Mouse (Mus musculus): Measurements from ENCODE around the gene Apopt1. TPM values are rescaled to one million over a fixed set of nuclear protein-coding genes. Genes with fewer than 3 reads are reported as not detected.
"Not testable (repeated sequence)": the region's sequence is repeated elsewhere in the genome, so short reads cannot be mapped to it uniquely, and the experiment has no call there.

Gene Apopt1
- total RNA-seq, 2 experiments from 2014 or later, result 36.9 to 37.0 TPM

DNA sequence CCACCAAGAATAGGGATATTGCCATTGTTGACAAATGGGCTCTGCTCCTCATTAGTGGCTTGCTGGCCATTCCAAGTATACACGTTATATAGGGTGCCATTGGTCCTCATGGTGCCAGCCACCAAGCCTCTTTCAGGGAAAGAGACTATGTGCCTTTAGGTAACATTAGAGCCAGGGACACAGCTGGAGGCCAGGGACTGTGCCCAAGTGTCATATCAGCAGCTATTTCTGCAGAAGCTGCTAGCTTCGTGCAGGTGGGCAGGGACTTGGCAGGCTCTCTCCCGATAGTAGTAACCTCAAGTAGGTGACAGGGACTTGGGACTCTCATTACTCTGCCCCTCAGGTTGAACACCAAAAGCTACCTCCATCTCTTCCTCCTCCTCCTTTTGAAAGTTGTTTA is 21.9 kb downstream of the Apopt1 start:
- intact Hi-C loops (cut with DNase I), result loop anchor here (5.0 kb wide), 2 partner anchors 83 to 212 kb away; no protein-coding TSS in a partner anchor
- no peak for DNase-seq

DNA sequence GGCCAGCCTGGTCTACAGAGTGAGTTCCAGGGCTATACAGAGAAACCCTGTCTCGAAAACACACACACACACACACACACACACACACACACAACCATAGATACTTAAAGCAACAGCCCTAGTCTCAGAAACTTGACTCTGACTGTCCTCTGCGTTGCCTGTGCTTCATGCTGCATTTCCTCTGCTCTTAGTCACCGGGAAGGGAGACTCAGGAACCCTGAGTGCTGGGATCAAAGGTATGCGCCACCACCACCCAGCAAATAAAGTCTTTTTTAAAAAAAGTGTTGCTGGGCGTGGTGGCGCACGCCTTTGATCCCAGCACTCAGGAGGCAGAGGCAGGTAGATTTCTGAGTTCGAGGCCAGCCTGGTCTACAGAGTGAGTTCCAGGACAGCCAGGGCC is 23.6 kb downstream of the Apopt1 start:
- intact Hi-C loops (cut with DNase I), result loop anchor here (5.0 kb wide), 1 partner anchor 211 kb away; no protein-coding TSS in a partner anchor
- DNase-seq, result not testable (repeated sequence)

DNA sequence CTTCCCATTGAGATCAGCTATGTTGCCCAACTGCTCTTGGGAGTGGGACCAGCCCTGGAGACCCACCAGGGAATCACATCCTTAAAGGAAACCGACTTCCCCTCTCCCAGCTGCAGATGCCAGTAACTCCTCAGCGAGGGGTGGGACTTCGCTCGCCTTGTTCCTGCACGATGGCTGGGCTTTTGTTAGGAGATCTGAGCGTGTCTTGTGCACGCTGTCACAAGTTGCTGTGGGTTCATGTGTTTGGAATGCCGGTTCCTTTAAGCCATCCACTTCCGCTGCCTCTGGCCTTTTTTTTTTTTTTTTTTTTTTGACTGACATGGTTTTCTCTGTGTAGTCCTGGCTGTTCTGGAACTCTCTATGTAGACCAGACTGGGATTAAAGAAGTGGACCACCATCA is 24.3 kb downstream of the Apopt1 start:
- no peak for DNase-seq
- intact Hi-C loops (cut with DNase I), result loop anchor here (5.0 kb wide), 1 partner anchor 210 kb away; no protein-coding TSS in a partner anchor

DNA sequence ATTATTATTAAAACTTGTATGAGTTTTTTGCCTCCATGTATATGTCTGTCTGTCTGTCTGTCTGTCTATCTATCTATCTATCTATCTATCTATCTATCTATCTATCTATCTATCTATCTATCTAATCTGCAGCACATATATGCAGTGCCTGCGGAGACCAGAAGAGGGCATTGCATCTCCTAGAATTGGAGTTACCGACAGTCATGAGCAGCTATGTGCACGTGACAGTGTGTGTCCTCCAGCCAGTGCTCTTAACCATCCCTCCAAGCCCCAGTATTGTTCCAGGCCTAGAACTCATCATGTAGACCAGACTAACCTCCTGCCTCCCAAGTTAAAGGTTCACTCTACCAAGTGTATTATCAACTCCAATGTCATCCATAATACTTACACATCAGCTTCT is 25.7 kb downstream of the Apopt1 start:
- peak; percentile 54 to 67 for DNase-seq
- intact Hi-C loops (cut with DNase I), result loop anchor here (5.0 kb wide), 1 partner anchor 209 kb away; no protein-coding TSS in a partner anchor

DNA sequence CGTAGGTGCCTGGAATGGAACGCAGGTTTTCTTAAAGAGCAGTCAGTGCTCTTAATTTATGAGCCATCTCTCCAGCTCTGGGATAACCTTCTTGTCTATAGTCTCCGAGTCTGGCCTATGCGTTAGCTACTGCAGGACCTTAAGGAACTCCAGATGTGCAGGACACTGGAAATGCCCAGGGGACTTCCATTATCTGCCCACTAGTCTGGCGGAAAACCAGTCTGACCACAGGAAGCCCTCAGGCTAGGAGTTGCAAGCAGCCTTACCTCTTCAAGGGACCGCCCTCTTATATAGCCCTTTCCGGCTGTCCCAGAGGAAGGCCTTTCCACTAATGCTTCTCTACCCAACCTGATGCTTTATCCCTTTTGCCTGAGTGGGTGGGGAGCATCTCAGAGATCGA is 28.3 kb downstream of the Apopt1 start:
- DNase-seq, result no peak
- intact Hi-C loops (cut with DNase I), result no loop called here

DNA sequence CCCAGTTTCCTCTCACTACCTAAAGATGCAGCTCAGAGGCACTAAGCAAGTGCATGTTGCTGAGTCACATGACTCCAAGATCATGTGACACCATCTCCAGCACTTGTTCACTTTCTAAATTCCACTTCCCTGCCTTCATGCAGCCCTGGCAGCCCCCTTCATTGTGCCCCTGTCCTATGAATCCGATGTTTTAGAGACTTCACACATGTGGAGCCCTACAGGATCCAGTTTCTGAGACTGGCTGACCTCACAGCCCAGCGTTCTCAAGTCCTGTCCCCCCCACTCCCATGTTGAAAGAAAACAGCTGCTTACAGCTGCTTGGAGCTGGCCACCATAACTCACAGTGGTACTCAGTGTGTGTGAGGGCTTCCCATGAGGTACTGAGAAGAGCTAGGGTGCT is 30.4 kb downstream of the Apopt1 start:
- peak in 1 of 2 experiments; percentile 70 for DNase-seq

DNA sequence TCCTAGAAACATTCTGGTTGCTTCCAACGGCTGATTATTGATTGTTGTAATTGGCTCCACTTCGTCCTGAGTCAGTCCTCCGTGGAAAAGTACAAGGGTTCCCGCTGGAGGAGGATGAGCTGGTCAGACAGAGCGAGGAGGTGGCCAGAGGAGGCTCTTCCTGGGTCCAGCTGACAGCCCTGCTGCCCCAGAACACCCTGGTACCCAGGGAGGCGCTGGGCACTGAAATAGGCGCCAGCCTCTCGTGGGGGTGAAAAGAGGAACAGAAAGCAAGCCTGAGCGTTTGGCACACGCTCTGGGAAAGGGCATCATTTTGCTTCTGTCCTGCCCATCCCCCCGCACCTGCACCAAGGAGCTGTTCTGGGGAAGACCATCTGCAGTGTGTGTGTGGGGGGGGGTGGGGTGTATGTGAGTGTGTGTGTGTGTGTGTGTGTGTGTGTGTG is 30.9 kb downstream of the Apopt1 start:
- intact Hi-C loops (cut with DNase I), result no loop called here
- peak in 1 of 2 experiments; percentile 25 for DNase-seq

More for the DNA sequence above, 30.4 kb downstream of the Apopt1 start:
- intact Hi-C loops (cut with DNase I), result no loop called here

DNA sequence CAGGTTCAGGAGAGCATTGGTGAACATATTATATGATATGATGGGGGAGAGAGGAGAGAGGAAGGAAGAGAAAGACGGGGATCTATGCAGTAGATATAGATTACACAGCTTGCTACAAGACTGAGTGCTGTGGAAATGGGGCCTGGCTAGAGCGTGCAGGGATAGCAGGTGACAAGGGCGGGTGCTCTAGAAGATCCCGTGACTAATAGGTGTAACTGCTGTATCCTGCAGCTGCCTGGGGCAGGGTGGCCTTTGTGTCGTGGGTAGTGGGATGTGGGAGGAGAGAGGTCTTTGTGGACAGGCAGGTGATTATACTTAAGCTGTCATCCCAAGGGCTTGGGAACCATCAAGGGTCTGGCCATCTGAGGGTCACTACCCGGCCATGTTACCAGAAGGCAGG is 32.2 kb downstream of the Apopt1 start:
- intact Hi-C loops (cut with DNase I), result no loop called here

DNA sequence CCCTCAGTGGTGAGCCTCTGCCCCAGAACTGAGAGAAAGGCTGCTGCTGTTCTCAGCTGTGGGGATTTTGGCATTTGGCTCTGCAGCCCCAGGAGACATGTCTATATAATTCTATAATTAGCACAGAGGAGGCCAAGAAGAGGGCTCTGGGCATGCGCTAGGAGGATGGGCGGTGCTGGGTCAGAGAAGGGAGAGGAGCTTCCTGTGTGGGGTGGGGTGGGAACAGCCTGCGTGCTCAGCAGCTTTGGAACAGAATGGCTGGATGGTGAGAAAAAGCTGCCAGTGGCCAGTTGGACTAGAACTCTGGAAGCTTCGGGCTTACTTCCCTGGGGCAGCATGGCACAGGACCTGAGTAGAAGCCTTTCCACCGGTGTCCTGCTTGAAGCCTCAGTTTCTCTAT is 33.0 kb downstream of the Apopt1 start:
- intact Hi-C loops (cut with DNase I), result no loop called here
- DNase-seq, result peak; percentile 81 to 84

More for the DNA sequence above, 32.2 kb downstream of the Apopt1 start:
- no peak for DNase-seq

DNA sequence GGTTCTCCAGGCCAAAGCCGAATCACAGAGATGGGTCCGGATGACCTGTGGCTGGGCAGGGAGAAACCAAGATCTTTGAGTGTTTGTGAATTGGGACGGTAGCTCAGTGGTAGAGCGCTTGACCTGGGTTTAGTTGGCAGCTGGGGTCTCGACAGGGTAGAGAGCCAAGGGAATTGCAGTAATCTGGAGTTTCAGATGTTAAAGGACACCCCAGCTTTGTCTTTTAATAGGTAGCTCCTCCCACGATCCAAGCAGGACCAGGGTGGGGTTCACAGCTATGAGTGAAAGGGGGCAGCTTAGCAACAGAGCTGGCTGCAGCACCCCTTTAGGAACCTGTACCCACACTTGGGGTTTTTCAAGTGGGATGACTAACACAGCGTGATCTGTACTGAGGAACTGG is 34.4 kb downstream of the Apopt1 start:
- intact Hi-C loops (cut with DNase I), result no loop called here
- DNase-seq, result no peak

DNA sequence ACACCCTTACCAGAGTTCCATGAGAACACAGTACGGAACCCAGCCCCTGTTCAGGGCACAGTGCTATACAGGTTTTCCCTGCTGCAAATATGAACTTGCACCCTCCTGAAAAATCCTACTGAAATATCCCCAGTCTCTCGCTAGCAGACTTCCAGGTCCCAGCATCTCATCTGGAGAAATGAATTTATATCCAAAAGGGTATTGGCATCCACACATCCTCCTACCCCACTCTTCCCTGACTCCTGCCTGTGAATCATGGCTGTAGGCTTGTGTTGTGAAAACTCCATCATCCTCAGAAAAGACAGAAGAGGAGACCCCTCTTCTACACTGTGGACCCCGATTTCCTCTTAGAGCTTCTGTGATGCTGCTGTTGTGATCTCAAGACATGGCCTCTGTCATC is 37.7 kb downstream of the Apopt1 start:
- intact Hi-C loops (cut with DNase I), result no loop called here
- no peak for DNase-seq

DNA sequence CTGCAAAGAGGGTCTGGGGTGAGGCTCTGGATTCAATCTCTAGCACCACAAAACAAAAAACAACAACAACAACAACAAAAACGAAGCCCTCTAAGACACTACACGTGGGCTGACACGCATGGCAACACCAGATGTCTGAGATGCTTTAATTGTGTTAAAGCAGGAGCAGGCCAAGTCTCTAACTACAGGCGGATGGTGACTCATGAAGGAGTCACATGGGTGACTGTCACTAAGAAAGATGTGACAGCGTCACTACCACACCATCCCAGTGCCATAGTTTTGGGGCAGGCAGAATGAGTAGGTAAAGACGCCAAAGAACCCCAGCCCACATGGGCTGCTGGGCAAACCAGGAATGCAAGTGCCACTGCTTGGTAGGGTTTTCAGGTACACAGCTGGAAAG is 39.4 kb downstream of the Apopt1 start:
- intact Hi-C loops (cut with DNase I), result no loop called here

DNA sequence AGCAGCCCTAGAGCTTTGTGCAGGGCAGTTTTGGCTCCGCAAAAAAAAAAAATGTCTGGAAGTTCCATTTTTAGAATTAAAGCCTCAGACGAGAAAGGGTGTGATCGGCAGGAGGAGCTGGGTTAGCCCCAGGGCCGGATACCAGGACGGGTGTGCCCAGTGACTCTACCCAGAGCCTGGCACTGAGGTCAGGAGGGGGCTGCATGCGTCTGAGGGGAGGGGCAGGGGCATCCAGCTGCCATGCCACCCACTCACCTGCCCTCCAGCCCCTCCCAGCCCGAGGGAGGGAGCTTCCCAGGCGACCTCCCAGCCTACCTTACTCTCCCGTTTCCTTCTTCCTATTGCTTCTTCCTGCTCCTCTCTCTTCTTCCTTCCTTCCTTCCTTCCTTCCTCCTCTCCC is 40.3 kb downstream of the Apopt1 start:
- no peak for DNase-seq
- intact Hi-C loops (cut with DNase I), result no loop called here

More for the DNA sequence above, 39.4 kb downstream of the Apopt1 start:
- no peak for DNase-seq

DNA sequence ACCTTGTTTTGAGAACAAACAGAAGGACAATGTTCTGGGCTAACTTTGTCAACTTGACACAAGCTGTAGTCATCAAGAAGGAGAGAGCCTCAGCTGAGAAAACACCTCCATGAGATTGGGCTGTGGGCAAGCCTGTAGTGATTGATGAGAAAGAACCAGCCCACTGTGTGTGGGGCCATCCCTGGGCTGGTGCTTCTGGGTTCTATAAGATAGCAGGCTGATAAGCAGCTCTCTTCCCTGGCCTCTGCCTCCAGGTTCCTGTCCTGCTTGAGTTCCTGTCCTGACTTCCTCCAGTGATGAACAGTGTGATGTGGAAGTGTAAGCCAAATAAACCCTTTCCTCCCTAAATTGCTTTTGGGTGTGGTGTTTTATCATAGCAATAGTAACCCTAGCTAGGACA is 41.6 kb downstream of the Apopt1 start:
- intact Hi-C loops (cut with DNase I), result no loop called here

DNA sequence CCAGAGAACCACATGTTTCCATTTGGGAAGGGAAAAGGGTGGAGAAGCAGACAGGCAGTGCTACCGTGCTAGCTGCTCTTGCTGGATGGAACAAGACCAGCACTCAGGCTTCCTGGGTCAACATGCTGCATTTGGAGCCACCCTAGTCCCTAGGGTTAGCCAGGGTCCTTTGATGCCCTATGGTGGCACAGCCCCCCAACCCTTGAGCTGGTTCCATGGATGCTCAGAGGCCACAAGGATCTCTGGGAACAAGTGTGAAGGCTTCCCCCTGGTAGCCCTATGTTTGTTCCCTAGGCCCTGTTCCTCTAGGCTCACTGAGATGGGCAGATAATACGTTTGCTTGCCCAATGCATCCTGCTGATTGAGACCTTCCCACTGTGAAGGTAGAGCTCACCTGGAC is 42.2 kb downstream of the Apopt1 start:
- intact Hi-C loops (cut with DNase I), result no loop called here
- no peak for DNase-seq

More for the DNA sequence above, 41.6 kb downstream of the Apopt1 start:
- no peak for DNase-seq

DNA sequence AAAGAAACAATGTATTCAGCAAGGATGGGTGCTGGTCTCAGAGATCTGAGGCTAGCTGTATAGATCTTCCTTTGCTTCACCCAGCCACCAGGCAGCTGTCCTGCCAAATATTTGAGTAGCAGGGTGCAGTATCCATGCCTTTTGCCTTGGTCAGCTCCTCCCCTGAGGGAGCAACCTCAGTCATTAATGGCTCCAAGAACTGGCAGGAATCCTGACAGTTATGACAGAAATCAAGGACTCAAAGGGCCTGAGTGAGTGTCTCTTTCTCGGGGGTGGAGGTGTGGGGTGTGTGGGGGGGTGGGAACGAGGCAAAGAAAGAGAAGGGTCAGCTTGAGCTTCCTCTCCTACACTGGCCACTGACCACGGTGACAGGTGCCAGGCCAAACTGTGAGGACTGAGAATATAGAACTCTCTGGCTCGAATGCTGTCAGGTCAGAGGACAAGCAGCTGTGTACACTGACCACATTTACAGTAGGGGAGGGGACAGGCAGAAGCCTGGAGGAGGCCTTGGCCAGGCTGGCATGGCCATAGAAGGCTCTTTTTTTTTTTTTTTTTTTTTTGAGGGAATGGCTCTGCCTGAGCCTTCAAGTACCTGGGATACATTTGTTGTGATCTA is 43.1 kb downstream of the Apopt1 start:
- intact Hi-C loops (cut with DNase I), result no loop called here
- DNase-seq, result no peak

DNA sequence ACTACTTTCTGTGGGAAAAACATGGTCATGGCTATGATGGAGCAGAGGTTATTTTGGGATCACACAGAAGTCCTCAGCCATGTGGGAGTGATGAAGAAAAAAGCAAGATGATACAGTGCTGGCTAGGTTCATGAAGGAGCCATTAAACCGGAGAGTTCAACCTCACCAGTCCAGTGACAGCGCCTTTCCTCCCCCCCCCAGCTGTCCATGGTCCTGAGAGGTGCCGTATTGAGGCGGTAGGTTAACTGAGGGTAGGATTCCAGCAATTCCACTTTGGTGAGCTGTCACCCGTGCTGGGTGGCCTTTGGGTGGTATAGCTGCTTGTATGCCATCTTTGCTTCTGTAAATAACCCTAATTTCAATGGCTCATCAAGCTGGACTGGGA is 43.6 kb downstream of the Apopt1 start:
- no peak for DNase-seq
- intact Hi-C loops (cut with DNase I), result no loop called here

DNA sequence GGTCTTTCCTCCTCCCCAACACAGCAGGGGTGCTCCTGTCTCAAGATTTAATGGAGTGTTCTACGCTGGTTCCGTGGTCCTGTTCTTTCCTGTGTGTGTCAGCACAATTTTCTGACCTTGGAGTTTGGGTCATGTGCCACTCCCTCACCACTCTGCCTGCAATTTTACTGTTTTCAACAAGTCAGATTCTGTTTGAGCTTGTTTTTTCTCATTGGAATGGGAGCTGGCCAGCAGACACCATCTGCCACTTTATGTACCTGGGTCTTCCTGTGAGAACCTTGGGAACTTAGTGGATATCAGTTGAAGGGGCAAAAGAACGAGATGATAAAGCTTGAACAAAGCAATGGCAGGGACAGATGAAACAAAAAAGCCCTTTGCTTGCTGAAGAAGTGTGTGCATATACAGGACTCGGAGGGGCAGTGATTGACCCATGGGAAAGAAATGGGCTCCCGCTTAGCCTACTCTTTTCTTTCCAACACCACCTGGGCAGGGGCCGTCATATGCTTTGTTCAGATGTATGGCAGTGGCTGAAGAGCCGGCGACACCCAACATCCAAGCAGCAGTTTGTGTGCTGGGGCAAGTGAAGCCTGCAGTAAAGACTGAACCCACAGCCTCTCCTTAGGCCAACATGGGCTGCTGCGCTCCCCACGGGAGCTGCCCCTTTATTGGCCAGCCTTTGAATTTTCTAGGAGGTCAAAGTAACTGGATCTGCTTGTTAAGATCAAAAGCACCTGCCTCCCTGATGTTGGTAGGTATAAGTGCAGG is 44.7 kb downstream of the Apopt1 start:
- intact Hi-C loops (cut with DNase I), result no loop called here
- no peak for DNase-seq

DNA sequence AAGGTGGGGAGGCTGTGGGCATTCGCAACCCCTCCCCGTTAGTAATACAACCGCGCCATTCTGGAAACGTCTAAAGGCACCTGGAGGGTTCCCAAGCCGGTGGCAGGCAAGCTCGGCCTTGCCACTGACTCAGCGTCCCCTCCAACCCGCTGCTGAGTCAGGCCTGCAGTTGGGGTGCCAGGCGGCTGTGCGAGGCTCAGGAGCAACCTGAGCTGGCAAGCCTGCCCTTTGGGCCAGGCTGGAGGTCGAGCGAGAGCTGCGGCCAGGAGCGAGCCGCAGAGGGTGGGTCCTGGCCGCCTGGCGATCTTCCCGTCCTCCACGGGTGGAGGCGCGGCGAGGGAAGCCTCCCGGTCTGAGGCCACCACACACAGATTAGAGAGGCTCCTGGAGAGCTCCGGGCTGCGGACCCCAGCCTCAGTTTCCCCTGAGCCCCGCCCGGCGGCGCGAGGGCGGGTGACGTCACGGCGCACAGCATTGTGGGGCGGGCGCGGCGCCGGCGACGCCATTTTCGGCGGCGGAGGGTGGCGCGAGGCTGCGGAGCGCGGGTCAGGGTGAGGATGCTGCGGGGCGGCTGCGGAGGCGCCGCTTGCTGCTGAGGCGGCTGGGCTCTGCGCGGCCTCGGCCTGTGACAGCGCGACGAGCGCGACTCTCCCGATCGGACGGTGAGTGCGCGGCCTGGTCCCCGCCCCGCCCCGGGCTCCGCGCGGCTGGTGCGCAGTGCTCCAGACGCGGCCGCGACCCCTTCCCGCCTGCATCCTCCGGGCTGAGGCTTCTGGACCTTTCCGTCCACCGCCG is 45.5 kb downstream of the Apopt1 start, which contains the start of gene Klc1:
TSS of gene Klc1 (plus strand) at position 469 of the 795 bp plus-strand sequence.
- DNase-seq, result peak; percentile 87 to 90
- intact Hi-C loops (cut with DNase I), result no loop called here

DNA sequence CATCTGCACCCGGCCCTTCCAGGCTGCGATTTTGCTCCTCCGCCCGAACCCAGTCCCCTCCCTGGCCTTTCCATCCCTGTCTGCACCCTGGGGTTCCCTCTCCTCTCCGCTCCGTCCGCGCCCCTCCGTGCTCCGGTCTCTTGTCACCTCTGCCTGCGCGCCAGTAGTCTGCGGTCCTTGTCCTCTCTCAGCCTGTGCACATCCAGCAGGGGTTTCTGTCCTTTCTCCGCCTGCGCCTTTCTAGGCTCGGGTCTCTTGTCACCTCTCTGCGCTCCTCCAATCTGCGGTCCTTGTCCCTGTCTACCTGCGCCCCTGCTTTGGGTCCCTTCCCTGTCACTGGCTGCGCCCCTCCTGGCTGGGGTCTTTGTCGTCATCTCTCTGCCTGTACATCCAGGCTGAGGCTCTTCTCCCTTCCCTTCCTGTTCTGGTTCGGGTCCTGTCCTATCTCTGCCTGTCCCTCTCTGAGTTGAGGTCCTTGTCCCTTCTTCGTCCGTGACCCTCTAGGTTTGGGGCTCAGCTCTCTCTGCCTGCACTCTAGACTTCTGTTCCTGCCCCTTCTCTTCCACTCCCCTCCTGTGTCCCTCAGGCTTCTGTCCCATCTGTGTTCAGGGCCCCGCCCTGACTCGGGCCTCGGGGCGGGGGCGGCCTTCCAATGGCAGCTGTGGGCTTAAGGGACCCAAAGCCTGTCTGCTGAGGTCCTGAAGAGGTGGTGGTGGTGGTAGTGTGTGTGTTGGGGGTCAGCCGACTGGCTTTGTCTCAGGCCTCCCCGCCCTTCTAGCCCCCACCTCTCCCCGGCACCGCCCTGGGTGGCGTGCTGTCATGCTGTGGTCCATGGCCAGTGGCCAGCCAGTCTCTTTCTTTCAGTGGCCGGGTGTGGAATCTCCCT is 46.4 kb downstream of the Apopt1 start:
- peak; percentile 81 to 84 for DNase-seq
- intact Hi-C loops (cut with DNase I), result no loop called here

Data from heart, postnatal 14 days (tissue).